Mouse (Mus musculus): ENCODE results near the gene Tmem251. TPM values are rescaled to one million over a fixed set of nuclear protein-coding genes. Genes with fewer than 3 reads are reported as not detected.

Tmem251 gene
- polyA plus RNA-seq, 1 experiment from 2014 or later, result 15.2 TPM

DNA sequence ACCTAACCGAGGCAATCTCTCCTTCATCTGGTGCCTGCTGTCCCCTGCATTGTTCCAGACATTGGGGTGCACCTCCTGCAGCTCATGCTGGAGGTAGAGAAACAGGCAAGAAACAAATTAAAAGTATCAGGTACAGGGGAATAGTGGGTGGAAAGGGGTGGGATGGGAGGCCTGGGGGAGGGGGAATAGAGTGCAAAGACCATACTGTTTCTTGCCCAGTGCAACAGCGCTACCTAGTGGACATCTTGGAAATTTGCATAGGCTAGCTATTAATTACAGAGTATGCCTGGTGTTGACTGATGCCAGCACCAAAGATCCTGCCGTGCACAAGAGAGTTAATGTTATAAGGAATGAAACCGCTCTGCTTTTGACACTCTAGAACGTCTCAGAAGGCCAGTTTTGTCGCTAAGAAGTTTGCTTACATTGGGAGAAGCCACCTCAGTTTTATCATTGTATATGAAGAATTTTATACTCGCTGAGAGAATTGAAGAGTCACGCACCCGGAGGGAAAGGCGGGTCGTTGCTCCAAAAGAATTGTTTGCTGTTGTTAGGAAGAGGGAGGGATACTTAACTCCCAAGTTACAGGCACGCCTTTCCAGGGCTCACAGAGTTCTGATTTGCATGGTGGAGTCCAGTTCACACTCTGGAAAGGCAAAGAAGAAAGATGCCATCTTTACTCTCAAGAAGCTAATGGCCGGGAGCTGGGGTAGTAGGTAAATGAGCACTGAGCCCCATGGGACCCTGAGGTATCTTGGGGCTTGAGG is 23.8 kb upstream of the Tmem251 start:
- WGBS, result 23% methylated on average over 13 of the region's 13 CpGs
- no peak overlapping the region for H3K9ac ChIP-seq (ENCODE audit: low read depth, low read length)

DNA sequence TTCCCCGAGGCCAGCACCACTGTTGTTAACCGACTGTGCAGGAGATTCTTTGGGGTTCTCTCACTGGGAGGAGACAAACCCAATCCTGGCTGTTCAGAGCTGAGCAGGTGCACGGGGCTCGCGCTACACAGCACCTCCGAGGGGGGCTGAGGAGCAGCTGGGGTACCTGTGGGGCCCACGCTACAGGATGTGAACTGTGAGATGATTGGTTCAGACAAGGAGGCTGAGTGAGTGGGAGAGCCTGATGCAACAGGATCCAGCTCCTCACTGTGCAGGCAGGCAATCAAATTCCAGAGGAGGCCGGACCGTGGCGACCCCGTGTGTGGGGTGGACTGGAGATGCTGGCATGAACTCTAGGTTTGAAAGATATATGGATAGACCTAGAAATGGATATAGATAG is 21.1 kb upstream of the Tmem251 start:
- no peaks in the 10 kb centered on the region for H3K4me1 ChIP-seq (replicated peaks; ENCODE audit: insufficient read depth, low read length)
- TF ChIP-seq CTCF (IDR thresholded peaks at IDR 0.05; ENCODE audit: low read depth), result no peak
- DNase-seq (ENCODE audit: low spot score) (peak; percentile 77), ATAC-seq (replicated peaks; ENCODE audit: low FRiP score, low read depth) (peak; percentile 83)
- WGBS, result 30% methylated on average over 11 of the region's 11 CpGs
- H3K9ac ChIP-seq (ENCODE audit: low read depth, low read length), result no peak overlapping the region
- no peaks in the 10 kb centered on the region for H3K27me3 ChIP-seq (ENCODE audit: insufficient read depth, low read length)
- H3K4me2 ChIP-seq (ENCODE audit: low read length), result no peak overlapping the region
- H3K36me3 ChIP-seq (ENCODE audit: insufficient read depth, low read length), result no peaks in the 10 kb centered on the region
- no peaks in the 10 kb centered on the region for H3K9me3 ChIP-seq (replicated peaks; ENCODE audit: low read length)
- H3K4me3 ChIP-seq (replicated peaks; ENCODE audit: low read depth, low read length), result no peak overlapping the region
- H3K27ac ChIP-seq, result no peak overlapping the region

More for the DNA sequence above, 23.8 kb upstream of the Tmem251 start:
- TF ChIP-seq CTCF (IDR thresholded peaks at IDR 0.05; ENCODE audit: low read depth), result peak; percentile 93
- ATAC-seq (replicated peaks; ENCODE audit: low FRiP score, low read depth), result peak; percentile 34; the same call in 1 of the 2 replicates
- no peak overlapping the region for H3K27ac ChIP-seq
- no peaks in the 10 kb centered on the region for H3K36me3 ChIP-seq (ENCODE audit: insufficient read depth, low read length)
- DNase-seq (ENCODE audit: low spot score), result peak; percentile 84
- H3K4me3 ChIP-seq (replicated peaks; ENCODE audit: low read depth, low read length), result no peak overlapping the region
- no peaks in the 10 kb centered on the region for H3K9me3 ChIP-seq (replicated peaks; ENCODE audit: low read length)
- H3K27me3 ChIP-seq (ENCODE audit: insufficient read depth, low read length), result no peaks in the 10 kb centered on the region
- H3K4me2 ChIP-seq (ENCODE audit: low read length), result 0 out of 2 replicates have a peak overlapping the region, but pooled peaks have one; percentile 23
- H3K4me1 ChIP-seq (replicated peaks; ENCODE audit: insufficient read depth, low read length), result no peaks in the 10 kb centered on the region

DNA sequence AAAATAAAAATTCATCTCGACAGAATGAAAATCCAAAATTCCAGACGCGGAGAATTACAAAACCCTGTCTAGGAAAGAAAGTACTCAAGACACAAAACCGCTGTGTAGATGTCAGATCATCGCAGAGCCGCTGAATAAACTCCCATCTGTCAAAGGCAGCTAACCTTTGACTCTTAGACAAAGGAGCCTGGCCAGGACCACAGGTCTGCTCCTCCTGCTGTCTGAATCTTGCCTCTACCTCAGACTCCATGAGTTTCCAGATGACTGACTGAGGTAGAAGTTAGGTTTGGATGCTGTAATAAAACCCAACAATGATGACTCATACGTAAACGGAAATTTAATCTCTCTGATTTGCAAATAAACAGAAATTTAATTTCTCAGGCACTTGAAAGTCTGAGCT is 20.6 kb upstream of the Tmem251 start:
- no peak for DNase-seq (ENCODE audit: low spot score)
- no peaks in the 10 kb centered on the region for H3K9me3 ChIP-seq (replicated peaks; ENCODE audit: low read length)
- TF ChIP-seq CTCF (IDR thresholded peaks at IDR 0.05; ENCODE audit: low read depth), result no peak
- H3K36me3 ChIP-seq (ENCODE audit: insufficient read depth, low read length), result no peaks in the 10 kb centered on the region
- ATAC-seq (replicated peaks; ENCODE audit: low FRiP score, low read depth), result no peak
- H3K4me1 ChIP-seq (replicated peaks; ENCODE audit: insufficient read depth, low read length), result no peaks in the 10 kb centered on the region
- H3K4me2 ChIP-seq (ENCODE audit: low read length), result no peak overlapping the region
- no peak overlapping the region for H3K9ac ChIP-seq (ENCODE audit: low read depth, low read length)
- no peak overlapping the region for H3K4me3 ChIP-seq (replicated peaks; ENCODE audit: low read depth, low read length)
- H3K27me3 ChIP-seq (ENCODE audit: insufficient read depth, low read length), result no peaks in the 10 kb centered on the region
- 51% methylated on average over 8 of the region's 8 CpGs for WGBS
- no peak overlapping the region for H3K27ac ChIP-seq

DNA sequence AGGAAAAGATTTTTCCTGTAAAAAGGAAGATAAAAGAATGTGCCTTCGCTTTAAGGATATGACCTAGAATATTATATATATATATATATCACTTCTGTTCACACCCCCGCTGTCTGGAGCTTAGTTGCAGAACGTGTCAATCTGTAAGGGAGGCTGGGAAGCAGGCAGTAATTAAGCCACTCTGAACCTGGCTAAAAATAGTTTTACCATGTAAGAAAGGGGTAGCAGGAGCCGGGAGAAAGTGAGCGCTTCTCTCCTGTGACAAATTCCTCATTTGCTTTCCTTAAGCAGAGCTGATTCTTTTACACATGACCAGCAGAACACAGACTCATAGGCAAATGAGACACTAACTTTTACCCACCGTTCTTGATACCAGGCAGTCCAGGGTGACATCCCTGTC is 19.7 kb upstream of the Tmem251 start:
- 56% methylated on average over 6 of the region's 6 CpGs for WGBS
- H3K36me3 ChIP-seq (ENCODE audit: insufficient read depth, low read length), result no peaks in the 10 kb centered on the region
- no peak overlapping the region for H3K27ac ChIP-seq
- H3K9ac ChIP-seq (ENCODE audit: low read depth, low read length), result no peak overlapping the region
- TF ChIP-seq CTCF (IDR thresholded peaks at IDR 0.05; ENCODE audit: low read depth), result no peak
- no peaks in the 10 kb centered on the region for H3K9me3 ChIP-seq (replicated peaks; ENCODE audit: low read length)
- ATAC-seq (replicated peaks; ENCODE audit: low FRiP score, low read depth), result no peak
- H3K4me3 ChIP-seq (replicated peaks; ENCODE audit: low read depth, low read length), result no peak overlapping the region
- no peak for DNase-seq (ENCODE audit: low spot score)
- no peaks in the 10 kb centered on the region for H3K27me3 ChIP-seq (ENCODE audit: insufficient read depth, low read length)
- no peak overlapping the region for H3K4me2 ChIP-seq (ENCODE audit: low read length)
- H3K4me1 ChIP-seq (replicated peaks; ENCODE audit: insufficient read depth, low read length), result no peaks in the 10 kb centered on the region

DNA sequence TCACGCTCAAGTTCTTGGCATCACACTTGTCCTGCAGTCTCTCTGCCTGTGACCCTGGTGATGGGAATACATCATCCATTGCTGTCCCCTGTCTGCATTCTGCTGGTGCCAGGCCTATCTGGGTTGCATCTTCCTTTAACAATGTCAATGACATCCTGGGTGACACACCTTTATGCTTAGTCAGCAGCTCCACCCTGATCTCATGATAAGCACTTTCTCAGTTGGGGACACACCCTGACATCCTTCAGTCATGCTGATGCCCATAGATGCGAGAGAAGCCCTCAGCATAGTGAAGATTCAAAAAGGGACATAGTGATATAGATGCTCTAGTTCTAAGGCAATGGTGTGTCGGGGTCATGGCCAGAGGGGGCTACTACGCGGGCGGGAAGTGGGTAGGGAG is 18.4 kb upstream of the Tmem251 start:
- no peak overlapping the region for H3K9ac ChIP-seq (ENCODE audit: low read depth, low read length)
- no peaks in the 10 kb centered on the region for H3K27me3 ChIP-seq (ENCODE audit: insufficient read depth, low read length)
- H3K36me3 ChIP-seq (ENCODE audit: insufficient read depth, low read length), result no peaks in the 10 kb centered on the region
- H3K4me3 ChIP-seq (replicated peaks; ENCODE audit: low read depth, low read length), result no peak overlapping the region
- H3K9me3 ChIP-seq (replicated peaks; ENCODE audit: low read length), result no peaks in the 10 kb centered on the region
- no peak overlapping the region for H3K4me2 ChIP-seq (ENCODE audit: low read length)
- WGBS, result 91% methylated on average over 6 of the region's 6 CpGs
- no peak for ATAC-seq (replicated peaks; ENCODE audit: low FRiP score, low read depth)
- H3K4me1 ChIP-seq (replicated peaks; ENCODE audit: insufficient read depth, low read length), result 0 out of 2 replicates have a peak, but pooled peaks cover 1% of the 10 kb centered on the region
- no peak for DNase-seq (ENCODE audit: low spot score)
- no peak overlapping the region for H3K27ac ChIP-seq
- TF ChIP-seq CTCF (IDR thresholded peaks at IDR 0.05; ENCODE audit: low read depth), result no peak

DNA sequence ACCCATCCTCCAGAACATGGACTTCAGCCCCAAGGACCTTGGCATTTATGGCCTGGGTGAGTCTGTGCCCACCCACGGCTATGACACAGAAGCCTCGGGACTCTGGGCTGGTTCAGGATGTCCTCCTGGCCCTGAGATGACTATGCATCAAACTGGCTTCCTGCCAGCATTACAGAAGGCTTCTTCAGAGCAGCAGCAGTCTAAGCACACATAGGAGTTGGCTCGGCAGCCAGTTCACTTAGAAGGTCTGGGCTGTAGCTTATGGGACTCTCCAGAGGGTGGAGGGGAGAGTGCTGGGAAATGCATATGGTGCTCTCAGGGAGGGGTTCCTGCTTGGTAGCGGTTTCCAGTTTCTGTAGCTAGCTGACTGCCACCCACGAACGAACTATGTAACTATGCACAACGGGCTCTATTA is 17.8 kb upstream of the Tmem251 start:
- ATAC-seq (replicated peaks; ENCODE audit: low FRiP score, low read depth) (peak; percentile 33), DNase-seq (ENCODE audit: low spot score) (no peak)
- no peak overlapping the region for H3K4me3 ChIP-seq (replicated peaks; ENCODE audit: low read depth, low read length)
- H3K9ac ChIP-seq (ENCODE audit: low read depth, low read length), result no peak overlapping the region
- H3K4me1 ChIP-seq (replicated peaks; ENCODE audit: insufficient read depth, low read length), result 0 out of 2 replicates have a peak, but pooled peaks cover 3% of the 10 kb centered on the region
- no peaks in the 10 kb centered on the region for H3K27me3 ChIP-seq (ENCODE audit: insufficient read depth, low read length)
- WGBS, result 62% methylated on average over 7 of the region's 7 CpGs
- no peak overlapping the region for H3K4me2 ChIP-seq (ENCODE audit: low read length)
- no peaks in the 10 kb centered on the region for H3K36me3 ChIP-seq (ENCODE audit: insufficient read depth, low read length)
- TF ChIP-seq CTCF (IDR thresholded peaks at IDR 0.05; ENCODE audit: low read depth), result no peak
- H3K27ac ChIP-seq, result no peak overlapping the region
- no peaks in the 10 kb centered on the region for H3K9me3 ChIP-seq (replicated peaks; ENCODE audit: low read length)

All from kidney, postnatal 0 days (tissue).